Mouse (Mus musculus) c-Kit-positive CD71-positive TER-119-negative erythroid progenitor cells, embryonic 14.5 days (primary cell): Measurements from ENCODE around the gene Pigq.

Experiments
- DNase-seq: peaks from one replicate; pipeline ENCODE4 v3.0.0-alpha.2; 2013; ENCODE audit warnings: low read depth

The Pigq gene

GRCm38 (mm10) chr17:25882306-25882705 is 62.4 kb downstream of the Pigq start:
- DNase-seq, result no peak

GRCm38 (mm10) chr17:25881691-25882090 is 63.0 kb downstream of the Pigq start:
- DNase-seq, result no peak

- no peak for DNase-seq
Measured at GRCm38 (mm10) chr17:25880913-25881641, 63.7 kb downstream of the Pigq start.

- no peak for DNase-seq
Measured at GRCm38 (mm10) chr17:25880196-25880910, 64.4 kb downstream of the Pigq start, which contains the start of gene Wfikkn1. Gene Wfikkn1 (minus strand): TSS chr17:25880858.

- DNase-seq, result no peak
Measured at GRCm38 (mm10) chr17:25879750-25880149, 65.0 kb downstream of the Pigq start.

GRCm38 (mm10) chr17:25879261-25879660 is 65.5 kb downstream of the Pigq start:
- no peak for DNase-seq

GRCm38 (mm10) chr17:25878611-25879180 is 66.0 kb downstream of the Pigq start:
- no peak for DNase-seq

GRCm38 (mm10) chr17:25877741-25878610 is 66.8 kb downstream of the Pigq start:
- DNase-seq, result no peak

GRCm38 (mm10) chr17:25877025-25877424 is 67.7 kb downstream of the Pigq start:
- DNase-seq, result no peak
